Mouse (Mus musculus) cortical plate, adult 2 months (tissue): ENCODE measurements around the gene Camta1. TPM values are rescaled to one million over a fixed set of nuclear protein-coding genes. Genes with fewer than 3 reads are reported as not detected.

Experiments used
- H3K27ac ChIP-seq: fragments of 200-500 bp; 2 replicates; pipeline ENCODE4 v1.5.1; 2012; ENCODE audit warnings: low read length, control low read depth, inconsistent platforms; ENCODE audit not compliant: insufficient read depth
- H3K4me1 ChIP-seq: fragments of 200-500 bp; 2 replicates; pipeline ENCODE4 v1.6.1; 2011; ENCODE audit warnings: low read length; ENCODE audit not compliant: control insufficient read depth, insufficient read depth
- H3K4me3 ChIP-seq: fragments of 200-500 bp; 2 replicates; pipeline ENCODE4 v1.5.1; 2011; ENCODE audit warnings: mild to moderate bottlenecking, low read length, control low read depth; ENCODE audit not compliant: insufficient read depth
- CTCF ChIP-seq: fragments of 200-500 bp; IDR thresholded peaks from 2 replicates; pipeline ENCODE4 v1.5.1; 2011; ENCODE audit warnings: mild to moderate bottlenecking, control low read depth, low read length; ENCODE audit not compliant: insufficient read depth; ENCODE audit errors: extremely low read depth
- POLR2A ChIP-seq: fragments of 200-500 bp; IDR thresholded peaks from 2 replicates; pipeline ENCODE4 v1.6.1; 2011; ENCODE audit warnings: mild to moderate bottlenecking, low read length, control low read depth; ENCODE audit not compliant: insufficient read depth; ENCODE audit errors: extremely low read depth
- polyA plus RNA-seq: library from polyadenylated mRNA; depleted of rRNA; stranded (reverse); fragments of >200 nt; gene quantifications from 2 replicates; pipeline ENCODE4 v1.2.3, GENCODE M21; 2012

Gene Camta1
- polyA plus RNA-seq, 1 experiment: 111 TPM

DNA sequence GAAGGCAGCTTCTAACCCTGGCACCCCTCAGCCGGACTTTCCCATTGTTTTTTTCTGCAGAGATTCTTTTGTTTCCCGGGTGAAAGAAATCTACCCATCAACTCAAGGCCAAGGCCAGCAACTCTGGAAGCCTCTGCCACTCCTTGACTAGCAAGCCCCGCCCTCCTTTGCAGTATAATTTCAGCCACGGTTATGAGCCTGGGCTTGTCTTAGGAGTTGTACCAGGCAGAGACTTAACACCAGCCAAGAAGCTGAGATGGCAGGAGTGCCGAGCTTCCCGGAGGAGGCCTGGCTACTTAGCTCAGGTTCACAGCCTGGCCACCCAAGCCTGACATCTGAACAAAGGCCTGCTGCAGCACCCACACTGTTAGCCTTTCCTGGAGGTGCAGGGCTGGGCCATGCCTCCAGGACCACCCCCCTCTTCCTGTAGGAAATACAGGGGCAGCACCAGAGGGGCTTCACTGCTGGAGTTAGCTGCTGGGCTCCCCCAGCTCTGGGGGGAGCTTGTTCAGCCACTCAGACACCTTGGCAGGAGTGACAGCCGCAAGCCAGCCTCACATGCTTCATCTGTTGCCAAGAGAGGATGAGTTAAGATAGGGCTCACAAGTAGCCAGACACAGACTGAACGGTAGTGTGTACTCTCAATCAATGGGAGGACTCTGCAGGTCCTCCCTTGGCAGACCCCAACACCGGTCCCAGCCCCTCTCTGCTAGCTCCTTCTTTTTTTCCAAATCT lies 730.8 kb downstream of the Camta1 start:
- Histone ChIP-seq H3K4me3 (no peak overlapping the region), H3K4me1 (peaks cover 2% of the 10 kb centered on the region; the same call in 1 of the 2 replicates), H3K27ac (no peak overlapping the region)
- TF ChIP-seq CTCF (no peak), POLR2A (no peak)

DNA sequence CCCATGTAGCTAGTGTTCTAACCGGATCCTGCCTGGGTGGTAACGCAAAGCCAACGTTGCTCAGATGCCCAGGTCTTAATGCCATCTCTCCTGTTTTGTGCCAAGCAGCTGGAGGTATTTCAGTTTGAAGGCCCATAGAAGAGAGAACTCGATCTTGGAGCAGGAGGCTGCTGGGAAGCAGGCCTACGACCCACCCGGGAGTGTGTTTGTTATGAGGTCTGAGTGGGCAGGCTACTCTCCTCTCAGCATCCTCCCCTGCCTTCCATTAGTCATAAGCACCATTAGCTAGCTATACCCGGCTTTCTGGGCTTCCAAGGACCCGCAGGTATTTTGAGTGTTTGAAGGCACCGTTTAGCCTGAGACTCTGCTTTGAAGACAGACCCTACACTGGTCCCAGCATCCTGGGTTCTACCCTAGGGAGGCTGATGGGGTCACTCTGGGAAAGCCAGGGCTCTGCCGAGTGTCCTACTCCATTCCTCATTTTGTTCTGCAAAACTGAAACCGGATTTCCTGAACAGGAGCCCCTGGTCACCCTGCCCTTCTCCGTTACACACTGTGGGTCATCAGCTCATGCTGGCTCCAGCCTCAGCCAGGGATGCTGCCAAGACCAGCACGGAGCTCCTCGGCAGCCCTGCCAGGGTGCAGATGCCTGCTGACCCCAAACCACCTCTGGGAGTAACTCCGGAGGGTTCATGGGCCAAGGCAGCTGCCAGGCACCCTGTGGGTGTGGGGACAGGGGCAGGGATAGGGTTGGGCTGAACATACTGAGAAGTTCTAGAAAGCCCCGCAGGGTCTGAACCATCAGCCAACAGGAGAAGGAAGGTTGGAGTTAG lies 731.7 kb downstream of the Camta1 start:
- Histone ChIP-seq H3K4me1 (peaks cover 2% of the 10 kb centered on the region; the same call in 1 of the 2 replicates), H3K27ac (peak overlapping the region; percentile 57), H3K4me3 (peak overlapping the region; percentile 42; the same call in 1 of the 2 replicates)
- no peak for TF ChIP-seq CTCF
- TF ChIP-seq POLR2A: no peak

DNA sequence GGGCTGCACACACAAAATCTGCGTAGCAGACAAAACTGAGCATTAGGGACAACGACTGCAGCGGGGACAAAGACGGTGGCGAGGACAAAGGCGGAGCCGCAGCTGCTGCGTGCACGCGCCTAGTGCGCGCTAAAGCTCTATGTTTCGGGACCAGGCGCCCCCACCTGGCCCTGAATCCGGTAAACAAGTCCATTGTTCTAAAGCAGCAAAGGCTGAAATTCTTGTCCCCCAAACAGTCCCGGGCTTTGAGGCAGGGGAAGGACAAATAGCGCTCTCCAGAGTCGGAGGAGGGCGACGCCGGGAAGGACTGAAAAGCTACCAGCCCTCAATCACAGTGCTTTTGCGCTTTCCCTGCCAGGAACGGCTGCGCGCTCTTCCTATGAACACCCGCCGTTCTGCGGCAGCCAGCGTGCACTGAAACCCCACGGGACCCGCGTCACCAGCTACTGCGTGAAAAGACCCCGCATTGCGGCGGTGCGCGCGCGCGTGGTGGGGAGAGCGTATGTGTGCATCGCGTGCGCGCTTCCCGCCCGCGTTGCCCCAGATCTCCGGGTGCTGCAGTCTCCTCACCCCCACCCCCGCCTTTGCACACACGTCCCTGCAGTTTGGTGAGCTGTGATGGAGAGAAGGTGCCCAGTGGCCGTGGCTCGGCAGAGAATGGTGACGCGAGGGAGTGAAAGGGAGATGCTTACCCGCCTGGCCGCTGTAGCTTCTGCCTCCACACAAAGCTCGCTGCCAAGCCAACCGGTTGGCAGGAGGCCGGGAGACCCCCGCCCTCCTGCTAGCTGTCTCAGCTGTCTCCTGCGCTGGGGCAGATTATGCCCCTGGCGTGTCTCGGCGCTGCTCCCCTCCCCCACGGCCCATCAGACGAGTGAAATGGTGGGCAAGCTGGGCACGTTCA lies 732.8 kb downstream of the Camta1 start:
- peak; percentile 58; the same call in 1 of the 2 replicates for TF ChIP-seq POLR2A
- peak; percentile 29; the same call in 1 of the 2 replicates for TF ChIP-seq CTCF
- Histone ChIP-seq H3K4me3 (peak overlapping the region; percentile 42), H3K27ac (peak overlapping the region; percentile 57), H3K4me1 (peaks cover 2% of the 10 kb centered on the region; the same call in 1 of the 2 replicates)

DNA sequence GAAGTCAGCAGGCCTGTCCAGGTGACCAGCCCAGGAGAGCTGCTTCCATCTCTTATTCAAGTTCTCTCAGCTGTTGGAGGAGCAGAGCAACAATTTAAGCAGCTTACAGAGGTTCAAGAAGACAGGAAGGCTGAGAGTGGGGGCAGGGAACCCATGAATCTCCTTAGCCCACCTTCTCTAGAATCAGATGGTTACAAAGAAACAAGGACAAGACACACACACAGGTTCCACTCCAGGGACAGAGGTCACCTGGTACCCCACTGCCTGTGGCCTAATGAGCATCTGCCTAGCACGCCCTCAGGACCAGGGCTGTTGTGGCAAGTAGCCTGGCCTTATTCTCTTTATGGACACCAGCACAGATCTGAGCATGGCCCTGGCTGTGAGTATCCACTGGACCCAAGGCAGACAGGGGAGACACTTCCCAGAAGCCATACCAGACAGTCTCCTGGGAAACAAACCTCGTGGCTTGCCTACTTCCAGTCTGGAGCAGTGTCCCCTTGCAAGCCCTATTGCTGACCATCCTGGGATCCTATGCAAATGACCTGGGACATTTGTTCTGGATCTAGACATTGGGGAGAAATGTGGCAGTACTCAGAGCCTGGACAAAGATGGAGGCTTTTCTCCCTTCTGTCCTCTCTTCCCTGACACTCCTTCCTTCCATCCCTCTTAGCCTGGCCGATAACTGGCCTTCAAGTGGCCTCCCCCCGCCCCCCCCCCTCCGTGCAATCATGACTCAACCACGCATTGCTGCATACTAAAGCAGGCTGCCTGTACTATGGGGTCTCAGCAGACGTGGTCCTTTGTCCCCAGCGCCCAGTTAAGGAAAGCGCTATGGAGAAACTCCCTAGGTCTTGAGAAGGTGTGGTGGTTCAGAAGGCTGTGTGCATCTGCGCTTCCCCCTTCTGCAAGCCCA lies 733.8 kb downstream of the Camta1 start:
- Histone ChIP-seq H3K4me3 (peak overlapping the region; percentile 42), H3K27ac (peak overlapping the region; percentile 57), H3K4me1 (peaks cover 2% of the 10 kb centered on the region; the same call in 1 of the 2 replicates)
- TF ChIP-seq POLR2A: no peak
- TF ChIP-seq CTCF: no peak

DNA sequence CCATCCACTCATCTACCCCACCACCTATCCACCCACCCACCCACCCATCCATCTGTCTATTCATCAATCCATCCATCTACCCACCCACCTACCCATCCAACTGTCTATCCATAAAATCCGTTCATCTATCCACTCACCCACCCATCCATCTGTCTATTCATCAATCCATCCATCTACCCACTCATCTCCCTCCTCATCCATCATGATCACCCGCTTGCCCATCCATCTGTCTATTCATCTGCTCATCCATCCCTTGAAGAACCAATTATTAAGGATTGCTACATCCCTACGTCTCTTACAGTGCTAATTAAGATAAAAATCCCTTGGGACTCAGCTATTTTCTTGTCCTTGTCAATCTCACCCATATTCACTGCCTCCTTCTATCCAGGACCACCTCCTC lies 742.8 kb downstream of the Camta1 start:
- Histone ChIP-seq H3K27ac (no peak overlapping the region), H3K4me3 (no peak overlapping the region), H3K4me1 (no peaks in the 10 kb centered on the region)
- TF ChIP-seq CTCF (no peak), POLR2A (no peak)

DNA sequence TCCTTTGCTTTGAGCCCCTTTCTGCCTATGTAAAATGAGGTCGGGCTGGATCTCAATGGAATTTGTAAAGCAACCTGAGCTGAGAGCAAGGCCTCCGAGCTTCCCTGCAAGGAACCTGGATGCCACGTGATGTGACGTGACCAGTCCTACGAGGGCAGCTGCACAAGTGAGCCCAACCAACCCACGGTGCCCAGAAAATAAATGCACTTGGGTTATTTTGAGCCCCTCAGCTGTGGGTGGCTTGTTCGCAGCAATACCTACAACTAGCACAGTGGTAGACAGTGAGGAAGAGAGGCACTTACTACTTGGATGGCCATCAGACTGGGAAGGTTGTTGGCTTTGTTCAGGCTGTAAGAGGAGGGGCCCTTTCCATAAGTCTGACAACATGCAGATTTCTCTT lies 747.1 kb downstream of the Camta1 start:
- Histone ChIP-seq H3K4me3 (no peak overlapping the region), H3K27ac (no peak overlapping the region), H3K4me1 (no peaks in the 10 kb centered on the region)
- TF ChIP-seq CTCF (no peak), POLR2A (no peak)

DNA sequence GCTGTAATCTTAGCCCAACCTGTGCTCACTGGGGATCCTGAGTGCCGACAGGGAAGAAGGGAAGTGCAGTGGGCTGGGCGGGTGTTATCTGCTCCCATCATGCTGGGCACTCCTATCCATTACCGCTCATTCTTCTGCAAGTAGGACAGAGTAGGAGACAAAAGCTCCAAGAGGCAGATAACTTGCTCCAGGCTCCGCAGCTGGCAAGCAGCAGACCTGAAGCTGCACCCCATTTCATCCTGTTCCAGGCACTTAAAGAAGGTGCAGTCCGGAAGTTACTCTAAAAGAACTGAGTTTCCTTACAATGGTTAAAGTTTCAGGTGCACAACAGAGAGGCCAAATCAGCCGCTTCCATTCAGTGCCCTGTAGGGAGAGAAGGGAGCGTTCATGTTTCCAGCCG lies 750.5 kb downstream of the Camta1 start:
- TF ChIP-seq POLR2A: no peak
- no peak for TF ChIP-seq CTCF
- H3K4me1 ChIP-seq: no peaks in the 10 kb centered on the region
- H3K27ac ChIP-seq: no peak overlapping the region
- H3K4me3 ChIP-seq: no peak overlapping the region

DNA sequence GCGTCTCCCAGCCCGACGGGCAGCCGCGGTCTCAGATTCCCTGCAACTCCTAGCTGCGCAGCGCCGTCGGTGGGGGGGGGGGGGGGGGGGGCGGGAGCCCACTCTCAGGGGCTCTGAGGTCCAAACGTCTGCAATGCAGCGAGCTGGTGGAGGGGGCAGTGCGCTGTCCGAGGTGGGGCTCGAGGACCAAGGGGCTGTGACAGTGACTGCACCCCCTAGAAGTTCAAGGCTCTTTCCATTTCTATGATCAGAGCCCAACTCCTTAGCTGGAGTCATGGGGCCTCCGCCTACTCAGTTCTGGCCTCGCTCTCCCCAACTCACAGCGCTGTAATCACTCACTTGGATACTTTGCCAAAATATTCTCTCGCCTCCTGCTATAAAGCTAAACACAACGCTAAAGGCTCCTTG lies 752.8 kb downstream of the Camta1 start:
- Histone ChIP-seq H3K4me1 (peaks cover 5% of the 10 kb centered on the region), H3K4me3 (peak overlapping the region; percentile 84), H3K27ac (no peak overlapping the region)
- TF ChIP-seq CTCF (no peak), POLR2A (no peak)
